Mouse (Mus musculus): Measurements from ENCODE around the gene Prkacb. TPM values are rescaled to one million over a fixed set of nuclear protein-coding genes. Genes with fewer than 3 reads are reported as not detected.

Prkacb gene
- total RNA-seq, 1 experiment: 19.1 TPM

GRCm38 (mm10) chr3:146709086-146709485, 103.7 kb downstream of the Prkacb start:
- Histone ChIP-seq H3K36me3 (ENCODE audit: control insufficient read depth, insufficient read depth, low read length, poor library complexity, severe bottlenecking) (no peaks in the 10 kb centered on the region), H3K4me1 (ENCODE audit: control insufficient read depth in 2 of 2, insufficient read depth in 2 of 2, low read length in 2 of 2, poor library complexity in 1 of 2) (no peaks in the 10 kb centered on the region), H3K4me3 (ENCODE audit: insufficient read depth in 1 of 2, low read depth in 1 of 2, low read length in 2 of 2, poor library complexity in 1 of 2, severe bottlenecking in 1 of 2) (no peak overlapping the region), H3K9ac (ENCODE audit: insufficient read depth, low read depth, low read length, poor library complexity, severe bottlenecking) (no peak overlapping the region), H3K27ac (ENCODE audit: insufficient read depth, low read depth, low read length, poor library complexity, severe bottlenecking) (no peak overlapping the region), H3K9me3 (ENCODE audit: control insufficient read depth, insufficient read depth, low read depth, low read length) (no peaks in the 10 kb centered on the region)
- TF ChIP-seq ZNF384 (IDR thresholded peaks at IDR 0.05; ENCODE audit: low read depth, low read length): no peak
- TF ChIP-seq ZC3H11A (IDR thresholded peaks at IDR 0.05; ENCODE audit: borderline replicate concordance, low read depth, low read length): no peak
- TF ChIP-seq HCFC1 (IDR thresholded peaks at IDR 0.05; ENCODE audit: borderline replicate concordance, insufficient read depth, low read length): no peak
- no peak for TF ChIP-seq CHD2 (IDR thresholded peaks at IDR 0.05; ENCODE audit: low read depth, low read length)
- TF ChIP-seq MAFK (IDR thresholded peaks at IDR 0.05; ENCODE audit: insufficient read depth, low read depth, low read length): no peak
- in situ Hi-C loops (cut with MboI; ENCODE audit: low sequenced_read_pairs in 2 of 2, unreplicated experiment in 2 of 2): no loop called here
- DNase-seq (ENCODE audit: low read depth, low spot score): no peak

- H3K9ac ChIP-seq (ENCODE audit: insufficient read depth, low read depth, low read length, poor library complexity, severe bottlenecking): no peak overlapping the region
- no peak for DNase-seq (ENCODE audit: low read depth, low spot score)
- H3K4me1 ChIP-seq (ENCODE audit: control insufficient read depth in 2 of 2, insufficient read depth in 2 of 2, low read length in 2 of 2, poor library complexity in 1 of 2): no peaks in the 10 kb centered on the region
- no peak overlapping the region for H3K27ac ChIP-seq (ENCODE audit: insufficient read depth, low read depth, low read length, poor library complexity, severe bottlenecking)
- TF ChIP-seq HCFC1 (IDR thresholded peaks at IDR 0.05; ENCODE audit: borderline replicate concordance, insufficient read depth, low read length) (no peak), MAFK (IDR thresholded peaks at IDR 0.05; ENCODE audit: insufficient read depth, low read depth, low read length) (no peak), ZC3H11A (IDR thresholded peaks at IDR 0.05; ENCODE audit: borderline replicate concordance, low read depth, low read length) (no peak), CHD2 (IDR thresholded peaks at IDR 0.05; ENCODE audit: low read depth, low read length) (no peak), ZNF384 (IDR thresholded peaks at IDR 0.05; ENCODE audit: low read depth, low read length) (no peak)
- H3K36me3 ChIP-seq (ENCODE audit: control insufficient read depth, insufficient read depth, low read length, poor library complexity, severe bottlenecking): no peaks in the 10 kb centered on the region
- in situ Hi-C loops (cut with MboI; ENCODE audit: low sequenced_read_pairs in 2 of 2, unreplicated experiment in 2 of 2): no loop called here
- H3K4me3 ChIP-seq (ENCODE audit: insufficient read depth in 1 of 2, low read depth in 1 of 2, low read length in 2 of 2, poor library complexity in 1 of 2, severe bottlenecking in 1 of 2): no peak overlapping the region
- no peaks in the 10 kb centered on the region for H3K9me3 ChIP-seq (ENCODE audit: control insufficient read depth, insufficient read depth, low read depth, low read length)
Observed at GRCm38 (mm10) chr3:146708381-146708780, 104.4 kb downstream of the Prkacb start.

GRCm38 (mm10) chr3:146704099-146704498, 108.7 kb downstream of the Prkacb start:
- no peak for DNase-seq (ENCODE audit: low read depth, low spot score)
- in situ Hi-C loops (cut with MboI; ENCODE audit: low sequenced_read_pairs in 2 of 2, unreplicated experiment in 2 of 2): no loop called here
- no peak overlapping the region for H3K9ac ChIP-seq (ENCODE audit: insufficient read depth, low read depth, low read length, poor library complexity, severe bottlenecking)
- TF ChIP-seq HCFC1 (IDR thresholded peaks at IDR 0.05; ENCODE audit: borderline replicate concordance, insufficient read depth, low read length): no peak
- no peak for TF ChIP-seq MAFK (IDR thresholded peaks at IDR 0.05; ENCODE audit: insufficient read depth, low read depth, low read length)
- no peak for TF ChIP-seq CHD2 (IDR thresholded peaks at IDR 0.05; ENCODE audit: low read depth, low read length)
- no peak for TF ChIP-seq ZNF384 (IDR thresholded peaks at IDR 0.05; ENCODE audit: low read depth, low read length)
- H3K4me1 ChIP-seq (ENCODE audit: control insufficient read depth in 2 of 2, insufficient read depth in 2 of 2, low read length in 2 of 2, poor library complexity in 1 of 2): no peaks in the 10 kb centered on the region
- H3K4me3 ChIP-seq (ENCODE audit: insufficient read depth in 1 of 2, low read depth in 1 of 2, low read length in 2 of 2, poor library complexity in 1 of 2, severe bottlenecking in 1 of 2): no peak overlapping the region
- H3K27ac ChIP-seq (ENCODE audit: insufficient read depth, low read depth, low read length, poor library complexity, severe bottlenecking): no peak overlapping the region
- H3K36me3 ChIP-seq (ENCODE audit: control insufficient read depth, insufficient read depth, low read length, poor library complexity, severe bottlenecking): no peaks in the 10 kb centered on the region
- H3K9me3 ChIP-seq (ENCODE audit: control insufficient read depth, insufficient read depth, low read depth, low read length): no peaks in the 10 kb centered on the region

- no peaks in the 10 kb centered on the region for H3K9me3 ChIP-seq (ENCODE audit: control insufficient read depth, insufficient read depth, low read depth, low read length)
- H3K36me3 ChIP-seq (ENCODE audit: control insufficient read depth, insufficient read depth, low read length, poor library complexity, severe bottlenecking): no peaks in the 10 kb centered on the region
- TF ChIP-seq HCFC1 (IDR thresholded peaks at IDR 0.05; ENCODE audit: borderline replicate concordance, insufficient read depth, low read length) (no peak), MAFK (IDR thresholded peaks at IDR 0.05; ENCODE audit: insufficient read depth, low read depth, low read length) (no peak), ZNF384 (IDR thresholded peaks at IDR 0.05; ENCODE audit: low read depth, low read length) (no peak), CHD2 (IDR thresholded peaks at IDR 0.05; ENCODE audit: low read depth, low read length) (no peak), ZC3H11A (IDR thresholded peaks at IDR 0.05; ENCODE audit: borderline replicate concordance, low read depth, low read length) (no peak)
- in situ Hi-C loops (cut with MboI; ENCODE audit: low sequenced_read_pairs in 2 of 2, unreplicated experiment in 2 of 2): no loop called here
- H3K4me3 ChIP-seq (ENCODE audit: insufficient read depth in 1 of 2, low read depth in 1 of 2, low read length in 2 of 2, poor library complexity in 1 of 2, severe bottlenecking in 1 of 2): no peak overlapping the region
- H3K4me1 ChIP-seq (ENCODE audit: control insufficient read depth in 2 of 2, insufficient read depth in 2 of 2, low read length in 2 of 2, poor library complexity in 1 of 2): no peaks in the 10 kb centered on the region
- H3K9ac ChIP-seq (ENCODE audit: insufficient read depth, low read depth, low read length, poor library complexity, severe bottlenecking): no peak overlapping the region
- no peak overlapping the region for H3K27ac ChIP-seq (ENCODE audit: insufficient read depth, low read depth, low read length, poor library complexity, severe bottlenecking)
- DNase-seq (ENCODE audit: low read depth, low spot score): no peak
Observed at GRCm38 (mm10) chr3:146700051-146700450, 112.7 kb downstream of the Prkacb start.

DNA sequence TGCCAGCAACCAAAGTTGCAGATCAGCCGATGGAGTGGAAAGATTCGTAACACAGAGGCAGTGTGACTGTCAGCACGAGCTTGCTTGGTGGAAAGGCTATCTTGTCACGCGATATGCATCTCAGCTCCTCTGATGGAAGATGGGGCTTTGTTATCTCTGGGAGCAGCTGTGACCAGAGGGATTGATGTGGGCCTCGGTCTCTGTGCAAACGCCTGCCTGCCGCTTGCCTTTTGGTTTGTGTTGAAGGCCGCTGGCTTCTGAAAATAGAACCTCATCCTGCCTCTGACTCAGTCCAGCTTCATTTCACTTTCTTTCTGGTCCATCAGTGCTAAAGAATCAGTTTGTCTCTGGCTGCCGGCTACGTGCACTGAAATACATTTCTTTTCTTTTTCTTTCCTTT, 113.8 kb downstream of the Prkacb start:
- Histone ChIP-seq H3K9me3 (ENCODE audit: control insufficient read depth, insufficient read depth, low read depth, low read length) (no peaks in the 10 kb centered on the region), H3K36me3 (ENCODE audit: control insufficient read depth, insufficient read depth, low read length, poor library complexity, severe bottlenecking) (no peaks in the 10 kb centered on the region), H3K4me3 (ENCODE audit: insufficient read depth in 1 of 2, low read depth in 1 of 2, low read length in 2 of 2, poor library complexity in 1 of 2, severe bottlenecking in 1 of 2) (no peak overlapping the region), H3K27ac (ENCODE audit: insufficient read depth, low read depth, low read length, poor library complexity, severe bottlenecking) (no peak overlapping the region), H3K4me1 (ENCODE audit: control insufficient read depth in 2 of 2, insufficient read depth in 2 of 2, low read length in 2 of 2, poor library complexity in 1 of 2) (no peaks in the 10 kb centered on the region), H3K9ac (ENCODE audit: insufficient read depth, low read depth, low read length, poor library complexity, severe bottlenecking) (no peak overlapping the region)
- DNase-seq (ENCODE audit: low read depth, low spot score): no peak
- in situ Hi-C loops (cut with MboI; ENCODE audit: low sequenced_read_pairs in 2 of 2, unreplicated experiment in 2 of 2): no loop called here
- TF ChIP-seq CHD2 (IDR thresholded peaks at IDR 0.05; ENCODE audit: low read depth, low read length) (no peak), MAFK (IDR thresholded peaks at IDR 0.05; ENCODE audit: insufficient read depth, low read depth, low read length) (no peak), ZC3H11A (IDR thresholded peaks at IDR 0.05; ENCODE audit: borderline replicate concordance, low read depth, low read length) (no peak), HCFC1 (IDR thresholded peaks at IDR 0.05; ENCODE audit: borderline replicate concordance, insufficient read depth, low read length) (no peak), ZNF384 (IDR thresholded peaks at IDR 0.05; ENCODE audit: low read depth, low read length) (no peak)

Measured in ES-E14 (cell line).